Mouse (Mus musculus) lung, embryonic 15.5 days (tissue): ENCODE results near the gene Aup1. TPM values are rescaled to one million over a fixed set of nuclear protein-coding genes. Genes with fewer than 3 reads are reported as not detected.

Source experiments
- ATAC-seq: fragments of 200-750 bp; cut with Nextera tagmentation; 2 replicates; pipeline ENCODE4 v1.8.0; 2017; ENCODE audit warnings: moderate number of reproducible peaks, borderline replicate concordance; ENCODE audit not compliant: low FRiP score, low TSS enrichment; ENCODE audit errors: extremely low read depth
- H3K27ac ChIP-seq: fragments of 300-500 bp; sonication (generic); 2 replicates; pipeline ENCODE4 v1.5.1; 2015; ENCODE audit warnings: moderate library complexity, mild to moderate bottlenecking, inconsistent platforms
- H3K27me3 ChIP-seq: fragments of 300-500 bp; sonication (generic); 2 replicates; pipeline ENCODE4 v1.6.1; 2015; ENCODE audit warnings: inconsistent platforms
- H3K36me3 ChIP-seq: fragments of 300-500 bp; sonication (generic); 2 replicates; pipeline ENCODE4 v1.6.1; 2015; ENCODE audit warnings: inconsistent platforms
- H3K4me1 ChIP-seq: fragments of 300-500 bp; sonication (generic); 2 replicates; pipeline ENCODE4 v1.6.1; 2015; ENCODE audit warnings: inconsistent platforms
- H3K4me2 ChIP-seq: fragments of 300-500 bp; sonication (generic); 2 replicates; pipeline ENCODE4 v1.6.1; 2015; ENCODE audit warnings: inconsistent platforms, mild to moderate bottlenecking, moderate library complexity
- H3K4me3 ChIP-seq: fragments of 300-500 bp; sonication (generic); 2 replicates; pipeline ENCODE4 v1.5.1; 2015; ENCODE audit warnings: mild to moderate bottlenecking, inconsistent platforms
- H3K9ac ChIP-seq: fragments of 300-500 bp; sonication (generic); 2 replicates; pipeline ENCODE4 v1.6.1; 2015; ENCODE audit warnings: inconsistent platforms
- H3K9me3 ChIP-seq: fragments of 300-500 bp; sonication (generic); 2 replicates; pipeline ENCODE4 v1.6.1; 2016; ENCODE audit warnings: inconsistent platforms
- WGBS: fragments of 180-500 bp; shearing (Covaris S2); methylation state at CpG from one replicate; pipeline ENCODE4 v1.1.7; 2015; 5-methylcytosine and 5-hydroxymethylcytosine counted together
- polyA plus RNA-seq: library from polyadenylated mRNA; unstranded; fragments of >200 nt; fragmentation: Nextera tagmentation; extraction: Ambion mirVana; gene quantifications from 2 replicates; pipeline ENCODE4 v1.2.1, GENCODE M21; 2015

The Aup1 gene
- 177 and 188 TPM in 2 replicates for polyA plus RNA-seq

- H3K4me2 ChIP-seq, result peak within 1 kb of the TSS; percentile 86
- peaks cover 28% of the 10 kb centered on the region for H3K36me3 ChIP-seq
- ATAC-seq, result peak; percentile 97
- no peaks in the 10 kb centered on the region for H3K9me3 ChIP-seq
- H3K4me3 ChIP-seq, result peak within 1 kb of the TSS; percentile 91
- H3K27me3 ChIP-seq, result no peaks in the 10 kb centered on the region
- H3K4me1 ChIP-seq, result peaks cover 26% of the 10 kb centered on the region
- H3K27ac ChIP-seq, result peak within 1 kb of the TSS; percentile 85
- peak within 1 kb of the TSS; percentile 85 for H3K9ac ChIP-seq
- WGBS, result under 1% methylated on average over 64 of the region's 64 CpGs
These were observed at the start of gene Aup1 for GRCm38 (mm10) chr6:83054074-83054851. Aup1 (plus strand) TSS chr6:83054521.

GRCm38 (mm10) chr6:83004872-83005271, 49.4 kb upstream of the Aup1 start:
- no peak overlapping the region for H3K4me3 ChIP-seq
- H3K9ac ChIP-seq, result no peak overlapping the region
- H3K27me3 ChIP-seq, result no peaks in the 10 kb centered on the region
- H3K27ac ChIP-seq, result no peak overlapping the region
- 45% methylated on average over 7 of the region's 7 CpGs for WGBS
- H3K36me3 ChIP-seq, result no peaks in the 10 kb centered on the region
- peaks cover 5% of the 10 kb centered on the region; the same call in 1 of the 2 replicates for H3K4me1 ChIP-seq
- no peak; the same call in 1 of the 2 replicates for ATAC-seq
- no peak overlapping the region for H3K4me2 ChIP-seq
- no peaks in the 10 kb centered on the region for H3K9me3 ChIP-seq

- Histone ChIP-seq H3K4me2 (no peak overlapping the region), H3K9ac (no peak overlapping the region), H3K9me3 (no peaks in the 10 kb centered on the region), H3K4me1 (peaks cover 10% of the 10 kb centered on the region; the same call in 1 of the 2 replicates), H3K4me3 (no peak overlapping the region), H3K27me3 (no peaks in the 10 kb centered on the region), H3K36me3 (no peaks in the 10 kb centered on the region), H3K27ac (no peak overlapping the region)
- no peak for ATAC-seq
- 73% methylated on average over 10 of the region's 10 CpGs for WGBS
These were observed 48.8 kb upstream of the Aup1 start for GRCm38 (mm10) chr6:83005444-83006011.

GRCm38 (mm10) chr6:83006114-83006513, 48.2 kb upstream of the Aup1 start:
- no peak overlapping the region for H3K4me3 ChIP-seq
- WGBS, result 85% methylated on average over 6 of the region's 6 CpGs
- H3K4me1 ChIP-seq, result peaks cover 10% of the 10 kb centered on the region; the same call in 1 of the 2 replicates
- no peaks in the 10 kb centered on the region for H3K27me3 ChIP-seq
- H3K4me2 ChIP-seq, result no peak overlapping the region
- H3K9me3 ChIP-seq, result no peaks in the 10 kb centered on the region
- no peak overlapping the region for H3K9ac ChIP-seq
- H3K27ac ChIP-seq, result no peak overlapping the region
- ATAC-seq, result no peak
- H3K36me3 ChIP-seq, result no peaks in the 10 kb centered on the region

- Histone ChIP-seq H3K36me3 (no peaks in the 10 kb centered on the region), H3K4me2 (no peak overlapping the region), H3K27ac (no peak overlapping the region), H3K9me3 (no peaks in the 10 kb centered on the region), H3K4me1 (peaks cover 10% of the 10 kb centered on the region; the same call in 1 of the 2 replicates), H3K9ac (no peak overlapping the region), H3K27me3 (no peaks in the 10 kb centered on the region), H3K4me3 (no peak overlapping the region)
- ATAC-seq, result no peak
- WGBS, result 37% methylated on average over 3 of the region's 3 CpGs
These were observed 45.7 kb upstream of the Aup1 start for GRCm38 (mm10) chr6:83008659-83009058.

- Histone ChIP-seq H3K4me3 (no peak overlapping the region), H3K36me3 (no peaks in the 10 kb centered on the region), H3K27ac (no peak overlapping the region), H3K9ac (no peak overlapping the region), H3K4me1 (0 out of 2 replicates have a peak, but pooled peaks cover 5% of the 10 kb centered on the region), H3K27me3 (no peaks in the 10 kb centered on the region), H3K9me3 (no peaks in the 10 kb centered on the region), H3K4me2 (no peak overlapping the region)
- ATAC-seq, result no peak
- WGBS, result 28% methylated on average over 7 of the region's 7 CpGs
These were observed 44.3 kb upstream of the Aup1 start for GRCm38 (mm10) chr6:83010010-83010409.

GRCm38 (mm10) chr6:83011255-83011654, 43.1 kb upstream of the Aup1 start:
- H3K9ac ChIP-seq, result no peak overlapping the region
- no peaks in the 10 kb centered on the region for H3K27me3 ChIP-seq
- H3K4me1 ChIP-seq, result 0 out of 2 replicates have a peak, but pooled peaks cover 5% of the 10 kb centered on the region
- H3K9me3 ChIP-seq, result no peaks in the 10 kb centered on the region
- WGBS, result 80% methylated on average over 7 of the region's 7 CpGs
- no peak overlapping the region for H3K4me2 ChIP-seq
- ATAC-seq, result no peak
- H3K4me3 ChIP-seq, result no peak overlapping the region
- no peak overlapping the region for H3K27ac ChIP-seq
- no peaks in the 10 kb centered on the region for H3K36me3 ChIP-seq

GRCm38 (mm10) chr6:83011756-83012155, 42.6 kb upstream of the Aup1 start:
- ATAC-seq, result no peak
- Histone ChIP-seq H3K27ac (no peak overlapping the region), H3K4me3 (no peak overlapping the region), H3K4me2 (no peak overlapping the region), H3K9ac (no peak overlapping the region), H3K27me3 (no peaks in the 10 kb centered on the region), H3K9me3 (no peaks in the 10 kb centered on the region), H3K4me1 (0 out of 2 replicates have a peak, but pooled peaks cover 5% of the 10 kb centered on the region), H3K36me3 (no peaks in the 10 kb centered on the region)
- WGBS, result 75% methylated on average over 6 of the region's 6 CpGs

- no peak overlapping the region for H3K9ac ChIP-seq
- no peaks in the 10 kb centered on the region for H3K27me3 ChIP-seq
- H3K4me2 ChIP-seq, result no peak overlapping the region
- H3K27ac ChIP-seq, result no peak overlapping the region
- no peak for ATAC-seq
- no peak overlapping the region for H3K4me3 ChIP-seq
- H3K4me1 ChIP-seq, result 0 out of 2 replicates have a peak, but pooled peaks cover 5% of the 10 kb centered on the region
- H3K36me3 ChIP-seq, result no peaks in the 10 kb centered on the region
- H3K9me3 ChIP-seq, result no peaks in the 10 kb centered on the region
- 81% methylated on average over 5 of the region's 5 CpGs for WGBS
These were observed 40.9 kb upstream of the Aup1 start for GRCm38 (mm10) chr6:83013444-83013843.

GRCm38 (mm10) chr6:83014482-83015466, 39.5 kb upstream of the Aup1 start:
- Histone ChIP-seq H3K27ac (no peak overlapping the region), H3K27me3 (no peaks in the 10 kb centered on the region), H3K4me3 (no peak overlapping the region), H3K4me2 (no peak overlapping the region), H3K4me1 (0 out of 2 replicates have a peak, but pooled peaks cover 5% of the 10 kb centered on the region), H3K9me3 (no peaks in the 10 kb centered on the region), H3K9ac (no peak overlapping the region), H3K36me3 (no peaks in the 10 kb centered on the region)
- 51% methylated on average over 12 of the region's 12 CpGs for WGBS
- ATAC-seq, result no peak; the same call in 1 of the 2 replicates

- Histone ChIP-seq H3K27ac (no peak overlapping the region), H3K27me3 (no peaks in the 10 kb centered on the region), H3K9ac (no peak overlapping the region), H3K9me3 (no peaks in the 10 kb centered on the region), H3K4me2 (no peak overlapping the region), H3K4me1 (no peaks in the 10 kb centered on the region), H3K36me3 (no peaks in the 10 kb centered on the region), H3K4me3 (no peak overlapping the region)
- no peak for ATAC-seq
- 89% methylated on average over 2 of the region's 2 CpGs for WGBS
These were observed 38.6 kb upstream of the Aup1 start for GRCm38 (mm10) chr6:83015749-83016148.
